Mouse (Mus musculus) E14TG2a.4 (cell line): ENCODE data around the gene Pwwp2b.

Experiments
- CTCF ChIP-seq: conservative IDR thresholded peaks from 2 replicates; pipeline ENCODE4 v1.5.1; 2014; ENCODE audit warnings: low read length
- NANOG ChIP-seq: IDR thresholded peaks from 2 replicates; pipeline ENCODE4 v1.6.1; 2014; ENCODE audit warnings: borderline replicate concordance, low read length, mixed read lengths
- POU5F1 ChIP-seq: IDR thresholded peaks from 2 replicates; pipeline ENCODE4 v1.6.1; 2014; ENCODE audit warnings: low read length, borderline replicate concordance

DNA sequence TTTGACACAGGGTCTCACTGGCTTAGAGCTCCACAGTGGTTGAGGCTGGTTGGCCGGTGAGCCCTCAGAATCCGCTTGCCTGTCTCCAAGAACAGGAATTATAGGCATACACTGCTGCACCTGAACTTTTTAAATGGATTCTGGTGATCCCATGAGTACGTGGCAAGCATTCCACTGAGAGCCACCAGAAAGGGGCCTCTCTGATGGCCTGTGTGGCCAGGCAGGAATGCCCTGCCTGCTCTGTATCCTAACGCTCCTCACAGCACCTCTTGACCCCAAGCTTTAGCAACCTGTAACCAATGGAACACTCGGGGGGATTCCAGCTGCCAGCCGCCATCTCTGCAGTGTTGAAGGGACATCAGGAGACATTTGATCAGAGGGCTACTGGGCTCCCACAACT, 36.5 kb upstream of the Pwwp2b start:
- TF ChIP-seq CTCF (no peak), NANOG (no peak), POU5F1 (no peak)
